Mouse (Mus musculus) left cerebral cortex, adult 2 months (tissue): ENCODE data around the gene Sdr39u1. TPM values are rescaled to one million over a fixed set of nuclear protein-coding genes. Genes with fewer than 3 reads are reported as not detected.

ENCODE experiments used
- DNase-seq, 2 experiments: peaks; one replicate each; pipeline ENCODE4 v3.0.0; 2021 to 2022; ENCODE audit warnings: low spot score in 2 of 2, mixed read lengths in 1 of 2; ENCODE audit errors: extremely low spot score in 1 of 2
- H3K27ac ChIP-seq: fragments of 200-600 bp; 2 replicates; pipeline ENCODE4 v1.8.1; 2022
- H3K4me3 ChIP-seq: fragments of 200-600 bp; 2 replicates; pipeline ENCODE4 v1.8.1; 2022
- CTCF ChIP-seq: fragments of 200-600 bp; IDR thresholded peaks from 2 replicates; pipeline ENCODE4 v1.8.1; 2022; ENCODE audit warnings: antibody characterized with exemption, mild to moderate bottlenecking, moderate library complexity
- intact Hi-C: fragments of 180-260 bp; cut with DNase I; formaldehyde crosslinking; loops from one replicate; pipeline ENCODE4 v1.15.1; 2025
- total RNA-seq, 2 experiments: library from RNA; stranded (reverse); gene quantifications; 2 replicates each; pipeline ENCODE4 v1.2.3; 2021

Gene Sdr39u1
- total RNA-seq, 2 experiments from 2014 or later, result 91.3 to 96.9 TPM

DNA sequence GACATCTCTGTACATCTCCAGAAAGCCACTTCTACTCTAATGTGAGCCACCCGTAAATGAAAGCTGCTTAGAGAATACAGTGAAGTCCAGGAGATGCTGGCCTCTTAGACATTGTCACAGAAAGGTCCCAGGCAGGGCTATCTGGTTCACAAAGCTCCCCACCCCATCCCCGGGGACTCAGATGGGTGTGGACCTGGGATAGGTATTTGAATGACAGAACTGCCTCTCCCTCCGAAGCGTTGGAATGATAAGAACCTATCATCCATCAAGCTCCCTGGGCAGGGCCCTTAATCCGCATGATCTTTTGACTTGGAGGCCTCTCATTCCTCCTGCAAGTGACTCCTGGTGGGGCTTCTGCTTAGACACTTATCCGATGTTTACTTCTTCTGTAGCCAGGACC lies 49.2 kb downstream of the Sdr39u1 start:
- H3K27ac ChIP-seq, result no peak overlapping the region
- H3K4me3 ChIP-seq, result no peak overlapping the region
- intact Hi-C loops, result no loop called here
- DNase-seq, result no peak
- no peak for TF ChIP-seq CTCF

Other genes with a start within 250 kb of the Sdr39u1 start
- gene Mdp1, start 239.8 kb downstream of the Sdr39u1 start, total RNA-seq, result 10 to 100 TPM; 40.6 to 41.6 TPM
- 10 to 100 TPM; 21.1 to 23.2 TPM for gene Gmpr2, start 228.4 kb downstream of the Sdr39u1 start, total RNA-seq
- 100 to 1,000 TPM; 294 to 309 TPM for gene Nedd8, start 228.2 kb downstream of the Sdr39u1 start, total RNA-seq
- 10 to 100 TPM; 14.1 to 16.3 TPM for gene Tinf2, start 218.5 kb downstream of the Sdr39u1 start, total RNA-seq
- not detected for gene Tgm1, start 186.4 kb downstream of the Sdr39u1 start, total RNA-seq
- 10 to 100 TPM; 50.2 to 51.3 TPM for gene Rabggta, start 178.0 kb downstream of the Sdr39u1 start, total RNA-seq
- 10 to 100 TPM; 76.5 to 88.8 TPM for gene Dhrs1, start 154.6 kb downstream of the Sdr39u1 start, total RNA-seq
- gene Nop9, start 154.6 kb downstream of the Sdr39u1 start, total RNA-seq, result 10 to 100 TPM in 1 of 2 experiments, 1 to 10 TPM in 1; 9.6 to 12.9 TPM
- gene Cideb, start 141.8 kb downstream of the Sdr39u1 start, total RNA-seq, result 1 to 10 TPM; 2.5 to 2.7 TPM
- under 1 TPM; 0.33 to 0.38 TPM for gene Ltb4r2, start 138.9 kb downstream of the Sdr39u1 start, total RNA-seq
- under 1 TPM; 0.33 to 0.50 TPM for gene Ltb4r1, start 134.3 kb downstream of the Sdr39u1 start, total RNA-seq
- 1 to 10 TPM; 3.0 to 6.3 TPM for gene Adcy4, start 116.2 kb downstream of the Sdr39u1 start, total RNA-seq
- gene Ripk3, start 111.4 kb downstream of the Sdr39u1 start, total RNA-seq, result 1 to 10 TPM; 1.2 to 1.3 TPM
- gene Nfatc4, start 77.1 kb downstream of the Sdr39u1 start, total RNA-seq, result 1 to 10 TPM; 1.1 to 2.6 TPM
- 1 to 10 TPM; 6.4 to 8.4 TPM for gene Nynrin, start 46.3 kb downstream of the Sdr39u1 start, total RNA-seq
- under 1 TPM; 0.20 to 0.26 TPM for gene Cbln3, start 15.9 kb downstream of the Sdr39u1 start, total RNA-seq
- 10 to 100 TPM; 11.9 to 12.0 TPM for gene Khnyn, start 15.3 kb downstream of the Sdr39u1 start, total RNA-seq
- gene Cma1, start 44.4 kb upstream of the Sdr39u1 start, total RNA-seq, result not detected
- not detected for gene Cma2, start 50.7 kb upstream of the Sdr39u1 start, total RNA-seq
- gene Mcpt1, start 117.7 kb upstream of the Sdr39u1 start, total RNA-seq, result not detected
- not detected for gene Mcpt9, start 130.2 kb upstream of the Sdr39u1 start, total RNA-seq
- gene Mcpt2, start 141.7 kb upstream of the Sdr39u1 start, total RNA-seq, result not detected
- not detected for gene Mcpt4, start 162.0 kb upstream of the Sdr39u1 start, total RNA-seq
- gene Mcpt8, start 185.0 kb upstream of the Sdr39u1 start, total RNA-seq, result not detected
- not detected for gene Ctsg, start 202.3 kb upstream of the Sdr39u1 start, total RNA-seq
- gene Gzme, start 220.3 kb upstream of the Sdr39u1 start, total RNA-seq, result not detected
- not detected for gene Gzmd, start 232.3 kb upstream of the Sdr39u1 start, total RNA-seq